In the genomic region with DNA sequence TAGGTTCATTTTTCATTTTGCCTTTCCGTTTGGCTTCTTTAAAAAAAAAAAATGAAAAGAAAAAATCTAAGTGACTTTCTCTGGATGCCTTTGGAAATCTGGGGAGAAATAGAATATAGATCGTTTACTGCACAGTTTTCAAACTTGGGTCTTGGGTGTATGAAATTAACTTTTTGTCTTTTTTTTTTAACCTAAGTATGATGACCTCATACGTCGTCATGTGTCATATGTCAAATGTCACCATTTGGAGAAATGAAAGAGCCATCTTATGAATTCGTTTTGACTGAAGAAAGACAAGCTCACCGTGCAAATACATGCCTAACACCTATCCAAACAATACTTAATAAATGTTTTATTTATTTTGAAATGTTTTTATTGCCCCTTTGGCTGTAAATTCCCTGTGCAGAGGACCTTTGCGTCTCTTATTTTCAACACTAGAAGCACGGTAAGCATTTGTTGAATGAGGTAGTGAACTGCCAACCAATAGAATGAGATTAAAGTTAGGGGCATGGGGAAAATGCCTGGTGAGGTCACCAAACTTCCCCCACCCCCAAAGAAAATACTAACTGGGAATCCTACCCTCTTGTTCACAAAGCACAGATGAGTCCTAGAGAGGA, we compare ENCODE assay signal across 8 mouse cellular contexts. TPM values are rescaled to one million over a fixed set of nuclear protein-coding genes. Genes with fewer than 3 reads are reported as not detected.
DNase-seq lines count a peak whose midpoint lies in the region; ATAC-seq and TF ChIP-seq lines count a peak whose summit lies in the region.

No protein-coding gene starts in this region.

- H3K36me3 ChIP-seq in midbrain, embryonic 16.5 days (ENCODE audit: control insufficient read depth, insufficient read depth, low read length) = no peaks in the 10 kb centered on the region

- intact Hi-C loops in left cerebral cortex, adult 2 months (cut with DNase I) = loop anchor here (2.0 kb wide), 3 partner anchors 41 to 79 kb away; partner anchors contain the start of gene Wif1

- peaks cover 17% of the 10 kb centered on the region for H3K4me1 ChIP-seq in midbrain, embryonic 16.5 days (ENCODE audit: control insufficient read depth, insufficient read depth, low read length)

- 19% methylated on average over 8 of the region's 8 CpGs for WGBS in midbrain, embryonic 16.5 days

- peak overlapping the region; percentile 88 for H3K4me3 ChIP-seq in left cerebral cortex, adult 2 months
- H3K4me3 ChIP-seq in midbrain, embryonic 16.5 days (ENCODE audit: low read depth, low read length) = peak overlapping the region; percentile 98

- H3K27me3 ChIP-seq in midbrain, embryonic 16.5 days (ENCODE audit: control insufficient read depth, insufficient read depth, low read depth, low read length) = no peaks in the 10 kb centered on the region

- no peaks in the 10 kb centered on the region for H3K9me3 ChIP-seq in midbrain, embryonic 16.5 days (replicated peaks; ENCODE audit: control insufficient read depth, low read length, poor library complexity, severe bottlenecking)

- H3K27ac ChIP-seq in left cerebral cortex, adult 2 months = peak overlapping the region; percentile 95
- H3K27ac ChIP-seq in midbrain, embryonic 16.5 days (ENCODE audit: low read length) = peak overlapping the region; percentile 98

- DNase-seq in left cerebral cortex, adult 2 months (ENCODE audit: extremely low spot score in 1 of 2, low spot score in 2 of 2) = no peak
- no peak for DNase-seq in left cerebral cortex, adult 18-20 months (ENCODE audit: low spot score in 2 of 2)
- DNase-seq in c-Kit-negative CD71-positive TER-119-positive erythroid progenitor cells, embryonic 14.5 days (ENCODE audit: low read depth, low spot score) = peak; percentile 15
- peak; percentile 68 for DNase-seq in induced T-regulatory cell, adult 2 months (ENCODE audit: low read depth)
- DNase-seq in urinary bladder, postnatal 36 days (ENCODE audit: low spot score in 2 of 2) = no peak
- DNase-seq in layer of hippocampus, postnatal 25 days (ENCODE audit: extremely low spot score in 1 of 2, low spot score in 1 of 2) = no peak
- no peak for DNase-seq in layer of hippocampus, postnatal 14 days (ENCODE audit: low spot score in 2 of 2)

- no peak for ATAC-seq in midbrain, embryonic 16.5 days

- no peak for TF ChIP-seq CTCF in left cerebral cortex, adult 2 months (IDR thresholded peaks at IDR 0.05)

- H3K4me2 ChIP-seq in midbrain, embryonic 16.5 days (ENCODE audit: low read length) = peak overlapping the region; percentile 69

- H3K9ac ChIP-seq in midbrain, embryonic 16.5 days (ENCODE audit: low read depth, low read length) = peak overlapping the region; percentile 95

RNA-seq across cellular contexts. Expression of gene Lemd3, which starts 0.8 kb away (rescaled TPM):
- total RNA-seq in left cerebral cortex, adult 2 months (2021) = 10 to 100 TPM; 38.2 to 39.5 TPM
- 10 to 100 TPM; 37.1 to 41.3 TPM for total RNA-seq in left cerebral cortex, adult 18-20 months (2021)
- polyA plus RNA-seq in midbrain, embryonic 16.5 days (2015; fragmentation: Nextera tagmentation; extraction: Ambion mirVana) = 2.7 and 3.3 TPM in 2 replicates
- 10 to 100 TPM; 32.3 to 33.8 TPM for total RNA-seq in layer of hippocampus, postnatal 25 days (2021)
- total RNA-seq in layer of hippocampus, postnatal 14 days (2021) = 10 to 100 TPM; 31.7 to 33.6 TPM

RNA-seq across cellular contexts. Expression of gene Wif1, which starts 53.9 kb away (rescaled TPM):
- total RNA-seq in left cerebral cortex, adult 2 months (2021) = 1 to 10 TPM; 1.4 to 1.7 TPM
- total RNA-seq in left cerebral cortex, adult 18-20 months (2021) = 1 to 10 TPM; 1.3 to 1.7 TPM
- polyA plus RNA-seq in midbrain, embryonic 16.5 days (2015; fragmentation: Nextera tagmentation; extraction: Ambion mirVana) = 18.7 and 20.6 TPM in 2 replicates
- under 1 TPM; 0.75 to 0.89 TPM for total RNA-seq in layer of hippocampus, postnatal 25 days (2021)
- total RNA-seq in layer of hippocampus, postnatal 14 days (2021) = 1 to 10 TPM in 1 of 2 experiments, under 1 TPM in 1; 0.93 to 1.1 TPM

Comparison
In these comparisons a context has a peak if more than half of its experiments do, and no peak if none do; other contexts are left out.
1. DNase-seq: peak in c-Kit-negative CD71-positive TER-119-positive erythroid progenitor cells, embryonic 14.5 days (single experiment) and induced T-regulatory cell, adult 2 months (single experiment); none in left cerebral cortex, adult 2 months (0 of 2), left cerebral cortex, adult 18-20 months (0 of 2), urinary bladder, postnatal 36 days (0 of 2), layer of hippocampus, postnatal 25 days (0 of 2) and layer of hippocampus, postnatal 14 days (0 of 2).